Mouse (Mus musculus) testis, adult 2 months (tissue): ENCODE data around the gene Kbtbd12.

ENCODE experiments used
- CTCF ChIP-seq: fragments of 200-500 bp; IDR thresholded peaks from 2 replicates; pipeline ENCODE4 v1.5.1; 2012; ENCODE audit warnings: low read depth, mild to moderate bottlenecking, inconsistent platforms, low read length, moderate library complexity; ENCODE audit not compliant: control insufficient read depth, insufficient read depth, insufficient replicate concordance
- POLR2A ChIP-seq: fragments of 200-500 bp; IDR thresholded peaks from 2 replicates; pipeline ENCODE4 v1.6.1; 2012; ENCODE audit warnings: low read depth, mild to moderate bottlenecking, inconsistent platforms, low read length, moderate library complexity; ENCODE audit not compliant: control insufficient read depth

DNA sequence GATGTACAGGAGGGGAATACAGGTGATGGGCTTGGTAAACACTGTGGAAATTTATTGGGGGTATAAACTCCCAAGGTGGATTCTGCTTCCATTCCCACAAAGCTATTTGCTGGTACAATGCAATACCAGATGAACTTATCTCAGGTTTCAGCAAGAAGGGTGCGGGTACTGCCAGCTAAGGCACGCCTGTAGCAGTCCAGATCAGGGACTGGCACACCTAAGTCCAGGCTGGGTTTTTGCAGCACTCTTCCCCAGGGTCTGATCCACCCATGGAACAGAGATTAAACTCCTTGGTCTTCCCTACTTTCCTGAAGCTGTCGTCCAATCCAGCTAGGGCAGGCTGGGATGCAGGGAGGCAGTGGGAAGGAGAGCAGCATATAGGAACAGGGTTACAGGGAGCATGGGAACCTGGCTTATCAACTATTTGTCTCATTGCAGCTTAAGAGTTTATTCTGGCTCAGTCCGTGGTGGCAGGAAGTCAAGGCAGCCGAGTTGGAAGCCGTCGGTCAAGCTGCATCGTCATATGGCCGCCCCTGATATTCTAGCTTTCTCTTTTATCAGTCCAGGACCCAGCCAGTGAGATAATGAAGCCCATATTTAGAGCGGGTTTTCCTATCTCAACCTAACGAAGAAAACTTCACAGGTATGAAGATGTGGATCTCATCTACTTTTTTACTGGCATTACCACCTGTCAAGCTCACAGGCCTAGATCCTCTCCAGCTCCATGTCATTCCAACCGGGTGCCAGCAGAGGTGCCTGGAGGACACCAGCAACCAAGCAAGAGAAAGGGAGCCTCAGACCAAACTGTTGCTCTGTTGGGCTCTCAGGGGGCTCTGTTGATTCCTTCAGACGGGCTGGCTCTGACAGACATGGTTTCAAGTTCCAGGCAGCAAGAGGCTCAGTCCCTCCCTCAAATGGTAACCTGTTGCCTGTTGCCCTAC is 135.4 kb downstream of the Kbtbd12 start:
- TF ChIP-seq CTCF (no peak), POLR2A (no peak)
